Mouse (Mus musculus): ENCODE data around the gene Armc9. TPM values are rescaled to one million over a fixed set of nuclear protein-coding genes. Genes with fewer than 3 reads are reported as not detected.

The Armc9 gene
- total RNA-seq, 2 experiments from 2014 or later, result 16.1 to 16.8 TPM

DNA sequence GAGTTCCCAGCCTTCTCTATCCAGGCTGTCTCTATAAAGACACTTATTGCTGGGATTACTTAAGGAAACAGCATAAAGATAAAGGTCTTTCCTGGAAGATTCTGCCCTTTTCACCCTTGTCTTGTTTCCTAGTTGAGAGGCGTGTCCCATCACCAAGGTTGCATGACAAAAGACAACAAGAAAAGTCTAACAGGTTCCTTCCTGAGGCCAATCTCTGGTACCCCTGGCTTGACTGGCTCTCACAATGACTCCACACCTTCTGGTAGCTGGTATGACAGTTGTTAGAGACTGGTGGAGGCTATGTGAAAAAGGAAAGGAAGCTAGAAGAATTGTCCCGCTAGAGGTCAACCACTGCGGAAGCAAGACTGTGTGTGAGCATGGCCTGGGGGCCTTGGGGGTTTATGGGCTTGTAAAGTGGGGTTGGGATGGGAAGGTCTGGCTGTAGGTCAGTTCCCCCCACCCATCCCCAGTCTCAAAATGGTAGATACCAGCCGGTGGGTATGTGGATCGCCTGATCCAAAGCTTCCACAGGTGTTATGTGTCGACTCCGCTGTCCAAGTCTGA is 154.8 kb downstream of the Armc9 start:
- DNase-seq (ENCODE audit: low spot score in 2 of 2), result no peak

DNA sequence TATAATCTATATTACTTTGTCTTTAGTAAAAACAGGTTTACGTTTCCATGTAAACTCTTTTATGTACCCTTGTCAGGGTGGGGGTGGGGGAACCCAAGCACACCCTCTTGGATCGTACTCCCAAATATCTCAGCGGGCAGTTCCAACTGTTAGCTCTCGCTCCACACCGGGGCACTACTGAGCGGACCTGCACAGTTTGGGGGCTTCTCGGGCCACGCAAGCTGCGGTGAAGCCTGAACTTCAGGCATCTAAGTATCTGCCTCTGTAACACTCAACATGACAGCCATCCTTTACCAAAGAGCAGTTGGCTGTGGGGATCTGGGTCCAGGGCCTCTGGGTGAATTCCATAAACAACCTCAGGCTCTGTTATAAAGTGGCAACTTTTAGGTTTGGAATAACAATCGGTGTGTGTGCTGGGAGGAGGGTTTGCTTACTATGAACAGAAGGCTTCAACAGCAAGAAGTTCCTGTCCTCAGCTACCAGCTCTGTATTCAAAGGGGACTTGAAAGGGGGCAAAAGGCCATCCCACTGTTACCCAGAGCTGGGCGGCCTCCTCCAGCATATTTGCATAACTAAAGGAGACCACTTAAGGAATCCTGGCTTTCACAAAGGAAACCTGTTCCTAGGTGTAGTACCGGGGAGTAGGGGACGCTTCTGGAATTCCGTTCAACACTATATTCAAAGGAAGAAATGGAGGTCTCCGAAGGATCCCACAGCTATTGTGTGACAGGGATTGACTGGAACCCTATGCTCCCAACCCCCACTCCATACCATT is 156.1 kb downstream of the Armc9 start:
- DNase-seq (ENCODE audit: low spot score in 2 of 2), result no peak

DNA sequence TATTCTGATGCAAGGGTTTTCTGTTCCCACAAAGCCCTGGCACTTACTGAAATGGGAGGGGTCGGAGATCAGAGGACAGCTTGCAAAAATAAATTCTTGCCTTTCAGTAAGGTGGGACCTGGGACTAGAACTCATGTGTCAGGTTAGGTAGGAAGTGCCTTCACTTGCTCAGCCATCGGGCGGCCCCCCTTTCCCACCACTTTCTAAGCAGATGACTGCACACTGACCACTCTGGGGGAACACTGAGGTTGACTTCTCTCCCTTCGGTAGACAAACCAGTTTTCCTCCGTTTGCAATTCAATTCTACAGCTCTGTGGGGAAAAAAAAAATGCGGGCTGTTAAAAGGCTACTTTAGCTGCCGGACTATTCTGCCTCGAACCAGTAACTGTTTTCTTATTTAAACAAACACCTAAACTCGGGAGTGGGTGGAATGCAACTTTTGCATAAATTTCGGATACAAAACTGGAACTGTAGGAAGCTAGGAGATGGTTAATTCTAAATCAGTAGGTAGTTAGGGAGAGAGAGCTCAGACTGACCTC is 157.0 kb downstream of the Armc9 start:
- no peak for DNase-seq (ENCODE audit: low spot score in 2 of 2)

DNA sequence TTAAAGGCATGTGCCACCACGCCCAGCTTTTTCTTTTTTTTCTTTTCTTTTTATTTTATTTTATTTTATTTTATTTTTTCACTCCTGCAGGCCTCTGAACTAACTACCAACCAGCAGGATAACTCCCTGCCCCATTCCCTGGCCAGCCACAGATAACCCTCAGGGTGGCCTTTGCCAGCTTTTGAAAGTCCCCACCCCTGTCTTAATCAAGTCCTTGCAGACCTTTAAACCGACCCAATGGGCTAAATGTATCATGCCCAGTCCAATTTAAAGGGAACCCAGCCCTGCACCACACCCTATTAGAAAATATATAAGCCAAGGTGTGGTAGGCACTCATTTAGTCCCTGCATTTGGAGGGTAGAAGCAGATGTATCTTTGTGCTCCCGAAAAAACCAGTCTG is 157.7 kb downstream of the Armc9 start:
- no peak for DNase-seq (ENCODE audit: low spot score in 2 of 2)

DNA sequence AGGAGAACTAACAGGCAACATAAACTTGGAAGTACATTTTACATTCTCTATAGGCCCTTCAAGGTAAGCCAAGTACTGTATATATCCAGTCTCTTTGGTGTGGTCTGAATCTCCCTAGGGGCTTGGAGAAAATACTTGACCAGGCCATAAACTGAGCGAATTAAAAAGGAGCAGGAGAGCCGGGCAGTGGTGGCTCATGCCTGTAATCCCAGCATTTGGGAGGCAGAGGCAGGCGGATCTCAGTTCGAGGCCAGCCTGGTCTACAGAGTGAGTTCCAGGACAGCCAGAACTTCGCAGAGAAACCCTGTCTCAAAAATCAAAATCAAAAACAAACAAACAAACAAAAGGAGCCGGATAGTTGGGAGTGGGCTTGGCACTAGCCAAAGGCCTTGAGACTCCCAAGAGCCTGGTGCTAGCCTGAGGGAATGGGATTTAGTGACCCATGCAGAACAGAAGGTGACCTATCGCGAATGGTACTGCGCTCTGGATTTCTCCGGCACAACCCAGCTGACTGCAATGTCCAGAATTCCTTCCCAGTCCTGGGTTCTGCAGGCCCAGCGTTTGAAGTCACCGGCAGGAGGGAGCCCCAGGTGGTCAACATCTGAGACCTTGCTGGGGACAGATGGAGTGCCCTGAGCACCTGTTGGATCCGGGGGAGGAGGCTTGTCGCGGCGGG is 158.7 kb downstream of the Armc9 start:
- no peak for DNase-seq (ENCODE audit: low spot score in 2 of 2)

DNA sequence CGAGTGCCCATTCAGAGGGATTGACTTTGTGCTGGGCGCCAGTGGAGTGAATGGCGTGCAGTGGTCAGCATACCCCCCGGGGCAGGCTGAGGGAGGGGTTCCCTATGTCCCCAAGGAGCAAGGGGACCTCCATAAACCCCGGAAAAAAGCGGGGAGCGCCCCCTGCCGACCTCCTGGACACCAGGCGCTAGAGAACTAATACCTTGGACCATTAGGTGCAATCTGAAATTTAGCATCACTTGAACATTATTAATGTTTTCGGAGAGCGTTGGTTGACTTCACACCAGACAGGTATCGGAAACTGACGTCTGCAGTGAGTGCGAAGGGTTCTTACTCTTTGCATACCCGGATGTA is 159.2 kb downstream of the Armc9 start:
- DNase-seq (ENCODE audit: low spot score in 2 of 2), result no peak

DNA sequence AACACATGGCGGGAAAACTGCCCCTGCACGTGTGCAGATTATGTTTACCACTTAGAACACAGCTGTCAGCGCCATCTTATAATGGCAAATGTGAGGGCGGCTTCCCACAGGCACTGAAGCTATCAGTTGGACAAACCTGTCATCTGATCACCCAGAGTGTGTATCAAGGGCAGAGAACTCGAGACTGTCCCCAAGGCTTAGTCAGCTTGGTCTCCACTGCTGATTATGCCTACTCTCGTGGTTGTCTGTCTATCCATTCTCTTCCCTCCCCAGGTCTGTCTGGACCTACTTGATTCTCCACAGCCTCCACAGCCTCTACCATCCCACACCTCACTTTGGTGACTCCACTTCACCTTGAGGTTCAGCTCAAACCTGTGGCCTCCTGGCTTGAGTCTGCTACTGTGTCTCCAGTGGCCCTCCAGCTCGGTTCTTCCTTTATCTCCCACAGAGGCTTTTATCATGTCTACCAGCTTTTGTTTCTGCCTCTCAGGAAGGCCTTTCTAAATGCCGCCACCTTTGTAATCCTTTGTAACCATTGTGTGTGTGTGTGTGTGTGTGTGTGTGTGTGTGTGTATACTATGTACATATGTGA is 166.3 kb downstream of the Armc9 start:
- no peak for DNase-seq (ENCODE audit: low spot score in 2 of 2)

Other genes with a start within 250 kb of the Armc9 start
- 1 to 10 TPM in 1 of 2 experiments, under 1 TPM in 1; 0.45 to 1.1 TPM for gene 4933407L21Rik, start 226.3 kb upstream of the Armc9 start, total RNA-seq (2021)
- under 1 TPM; 0.59 to 0.73 TPM for gene Gpr55, start 193.8 kb upstream of the Armc9 start, total RNA-seq (2021)
- gene Spata3, start 138.0 kb upstream of the Armc9 start, total RNA-seq (2021), result not detected
- gene 2810459M11Rik, start 108.9 kb upstream of the Armc9 start, total RNA-seq (2021), result 1 to 10 TPM; 1.0 to 3.4 TPM
- gene Psmd1, start 90.4 kb upstream of the Armc9 start, total RNA-seq (2021), result 100 to 1,000 TPM; 113 to 114 TPM
- under 1 TPM; 0.45 to 0.56 TPM for gene Htr2b, start 42.8 kb upstream of the Armc9 start, total RNA-seq (2021)
- 1 to 10 TPM; 4.0 to 4.6 TPM for gene Gm21972, start 21.1 kb upstream of the Armc9 start, total RNA-seq (2021)
- gene B3gnt7, start 148.1 kb downstream of the Armc9 start, total RNA-seq (2021), result 1 to 10 TPM in 1 of 2 experiments, under 1 TPM in 1; 0.96 to 2.2 TPM
- 100 to 1,000 TPM; 335 to 347 TPM for gene Ncl, start 204.6 kb downstream of the Armc9 start, total RNA-seq (2021)